Mouse (Mus musculus) heart, postnatal 0 days (tissue): ENCODE measurements around the gene Mrpl19. TPM values are rescaled to one million over a fixed set of nuclear protein-coding genes. Genes with fewer than 3 reads are reported as not detected.
A peak's percentile ranks its signal among the peaks of the same experiment; 100 is the strongest.

Experiments used
- ATAC-seq: fragments of 200-750 bp; cut with Nextera tagmentation; 2 replicates; pipeline ENCODE4 v1.8.0; 2017; ENCODE audit warnings: low read depth, moderate number of reproducible peaks, moderate library complexity; ENCODE audit not compliant: insufficient read depth
- DNase-seq: peaks from one replicate; pipeline ENCODE4 v3.0.0-alpha.2; 2016; ENCODE audit warnings: low spot score
- H3K27ac ChIP-seq: fragments of 300-500 bp; sonication (generic); 2 replicates; pipeline ENCODE4 v1.5.1; 2014; ENCODE audit warnings: low read depth, mild to moderate bottlenecking
- H3K27me3 ChIP-seq: fragments of 300-500 bp; sonication (generic); 2 replicates; pipeline ENCODE4 v1.6.1; 2014; ENCODE audit warnings: low read length, mixed read lengths; ENCODE audit not compliant: control insufficient read depth, insufficient read depth
- H3K36me3 ChIP-seq: fragments of 300-500 bp; sonication (generic); replicated peaks from 2 replicates; pipeline ENCODE4 v1.6.1; 2014; ENCODE audit warnings: low read length, mixed read lengths; ENCODE audit not compliant: control insufficient read depth, insufficient read depth
- H3K4me1 ChIP-seq: fragments of 300-500 bp; sonication (generic); 2 replicates; pipeline ENCODE4 v1.6.1; 2014; ENCODE audit warnings: antibody characterized with exemption; ENCODE audit not compliant: control insufficient read depth, insufficient read depth
- H3K4me2 ChIP-seq: fragments of 300-500 bp; sonication (generic); 2 replicates; pipeline ENCODE4 v1.6.1; 2014; ENCODE audit warnings: low read depth, mild to moderate bottlenecking, low read length, moderate library complexity
- H3K4me3 ChIP-seq: fragments of 300-500 bp; sonication (generic); 2 replicates; pipeline ENCODE4 v1.5.1; 2014; ENCODE audit warnings: low read depth, low read length
- H3K9ac ChIP-seq: fragments of 300-500 bp; sonication (generic); replicated peaks from 2 replicates; pipeline ENCODE4 v1.6.1; 2014; ENCODE audit warnings: low read depth, low read length, mixed read lengths
- H3K9me3 ChIP-seq: fragments of 300-500 bp; sonication (generic); replicated peaks from 2 replicates; pipeline ENCODE4 v1.6.1; 2016; ENCODE audit warnings: low read length; ENCODE audit not compliant: control insufficient read depth
- CTCF ChIP-seq: IDR thresholded peaks from 2 replicates; pipeline ENCODE4 v1.5.1; 2016; ENCODE audit warnings: antibody characterized with exemption, control low read depth, low read depth
- EP300 ChIP-seq: IDR thresholded peaks from 2 replicates; pipeline ENCODE4 v1.6.1; 2016; ENCODE audit warnings: antibody characterized with exemption, low read depth
- WGBS: fragments of 180-500 bp; shearing (Covaris S2); extraction: QIAGEN DNeasy Blood & Tissue Kit; methylation state at CpG from one replicate; pipeline ENCODE4 v1.1.7; 2014; 5-methylcytosine and 5-hydroxymethylcytosine counted together
- polyA plus RNA-seq: library from polyadenylated mRNA; unstranded; fragments of >200 nt; fragmentation: Nextera tagmentation; extraction: Ambion mirVana; gene quantifications from 2 replicates; pipeline ENCODE4 v1.2.1, GENCODE M21; 2015
- total RNA-seq: library from RNA; depleted of rRNA; stranded (reverse); fragments of >200 nt; gene quantifications from 2 replicates; pipeline ENCODE4 v1.2.3, GENCODE M21; 2014; ENCODE audit warnings: low replicate concordance

Mrpl19 gene
- total and polyA plus RNA-seq, 2 experiments from 2014 or later, result 21.4 to 47.3 TPM

DNA sequence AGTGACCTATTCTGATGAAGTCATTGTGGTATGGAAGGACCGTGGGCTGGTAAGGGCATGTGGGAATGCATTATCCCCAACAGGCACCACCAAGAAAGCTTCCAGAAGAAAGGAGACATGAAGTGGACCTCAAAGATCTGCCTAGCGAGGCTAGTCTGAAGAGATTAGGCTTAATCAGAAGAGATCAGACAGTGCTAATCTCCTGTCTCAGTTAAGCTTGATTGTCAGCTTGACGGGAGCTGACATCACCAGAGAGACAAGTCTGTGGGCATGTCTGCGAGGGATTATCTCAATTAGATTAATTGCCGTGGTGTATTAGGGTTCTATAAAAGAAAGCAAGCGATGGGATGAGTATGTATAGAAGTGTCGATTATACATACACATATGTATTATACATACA is 5.4 kb upstream of the Mrpl19 start:
- H3K4me3 ChIP-seq, result no peak overlapping the region
- no peak for DNase-seq

DNA sequence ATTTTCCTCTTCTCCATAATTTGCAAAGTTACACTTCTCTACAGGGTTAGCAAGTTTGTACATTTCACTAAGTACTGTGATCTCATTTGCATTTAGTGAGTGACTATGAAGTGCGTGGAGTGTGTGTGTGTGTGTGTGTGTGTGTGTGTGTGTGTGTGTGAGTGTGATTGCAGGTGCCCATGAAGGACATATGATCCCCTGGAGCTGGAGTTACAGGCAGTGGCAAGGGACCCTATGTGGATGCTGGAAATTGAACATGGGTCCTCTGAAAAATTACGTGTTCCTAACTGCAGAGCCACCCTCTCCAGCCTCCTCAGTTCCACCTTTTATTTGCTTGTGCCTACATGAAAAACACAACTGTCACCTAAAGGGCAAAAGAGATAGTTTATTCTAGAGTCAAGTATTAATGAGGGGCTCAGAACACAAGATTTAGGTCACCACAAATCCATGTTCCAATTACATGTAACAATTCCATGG is 348 bp upstream of the Mrpl19 start:
- peaks cover 9% of the 10 kb centered on the region for H3K4me1 ChIP-seq
- no peak overlapping the region for H3K27ac ChIP-seq
- H3K36me3 ChIP-seq, result peaks cover 26% of the 10 kb centered on the region
- no peak for TF ChIP-seq CTCF
- no peak for TF ChIP-seq EP300
- H3K4me2 ChIP-seq, result peak overlapping the region; percentile 68
- DNase-seq (no peak), ATAC-seq (no peak)
- H3K9ac ChIP-seq, result no peak overlapping the region
- no peaks in the 10 kb centered on the region for H3K9me3 ChIP-seq
- no peaks in the 10 kb centered on the region for H3K27me3 ChIP-seq
- H3K4me3 ChIP-seq, result peak overlapping the region; percentile 88
- 45% methylated on average over 2 of the region's 2 CpGs for WGBS

More for the DNA sequence above, 5.4 kb upstream of the Mrpl19 start:
- no peak for ATAC-seq
- H3K4me1 ChIP-seq, result no peaks in the 10 kb centered on the region
- no peaks in the 10 kb centered on the region for H3K36me3 ChIP-seq
- TF ChIP-seq EP300, result no peak
- TF ChIP-seq CTCF, result no peak
- no peaks in the 10 kb centered on the region for H3K9me3 ChIP-seq
- no peaks in the 10 kb centered on the region for H3K27me3 ChIP-seq
- H3K27ac ChIP-seq, result no peak overlapping the region
- WGBS, result 74% methylated on average over 7 of the region's 7 CpGs
- H3K9ac ChIP-seq, result no peak overlapping the region
- no peak overlapping the region for H3K4me2 ChIP-seq

DNA sequence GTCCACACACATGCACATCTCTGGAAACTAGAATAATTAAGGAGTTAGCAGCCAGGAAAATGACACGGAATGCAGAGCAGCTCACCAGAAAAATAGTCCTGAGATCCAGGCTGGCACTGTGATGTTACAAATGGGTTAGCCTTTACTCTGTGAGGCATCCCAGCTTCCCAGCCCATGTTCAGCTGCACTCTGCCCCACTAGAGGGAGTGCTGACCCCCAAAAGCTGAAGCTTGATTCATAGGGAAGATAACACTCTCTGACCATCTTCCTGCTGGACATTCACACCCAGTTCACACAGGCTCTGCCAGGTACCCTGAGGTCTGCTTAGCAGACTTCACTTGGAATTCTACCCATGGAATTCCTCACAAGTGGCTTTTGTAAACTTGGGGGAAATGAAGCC is 5.5 kb downstream of the Mrpl19 start:
- Histone ChIP-seq H3K9me3 (no peaks in the 10 kb centered on the region), H3K27me3 (no peaks in the 10 kb centered on the region), H3K27ac (no peak overlapping the region), H3K4me2 (no peak overlapping the region), H3K4me1 (peaks cover 9% of the 10 kb centered on the region), H3K9ac (no peak overlapping the region), H3K4me3 (no peak overlapping the region), H3K36me3 (peaks cover 69% of the 10 kb centered on the region)
- no peak for DNase-seq
- TF ChIP-seq EP300 (no peak), CTCF (no peak)
- ATAC-seq, result no peak
- 90% methylated on average over 1 of the region's 1 CpGs for WGBS

- Histone ChIP-seq H3K9me3 (no peaks in the 10 kb centered on the region), H3K4me1 (peaks cover 6% of the 10 kb centered on the region), H3K4me2 (no peak overlapping the region), H3K27ac (no peak overlapping the region), H3K27me3 (no peaks in the 10 kb centered on the region), H3K4me3 (no peak overlapping the region), H3K9ac (no peak overlapping the region), H3K36me3 (peaks cover 69% of the 10 kb centered on the region)
- TF ChIP-seq EP300, result no peak
- no peak for TF ChIP-seq CTCF
- ATAC-seq, result no peak
- DNase-seq, result no peak
- 91% methylated on average over 8 of the region's 8 CpGs for WGBS
Observed at GRCm38 (mm10) chr6:81959866-81960265, 5.9 kb downstream of the Mrpl19 start.

GRCm38 (mm10) chr6:81957992-81958391 is 7.8 kb downstream of the Mrpl19 start:
- H3K4me2 ChIP-seq, result no peak overlapping the region
- H3K4me3 ChIP-seq, result no peak overlapping the region
- H3K27me3 ChIP-seq, result no peaks in the 10 kb centered on the region
- peaks cover 60% of the 10 kb centered on the region for H3K36me3 ChIP-seq
- H3K9ac ChIP-seq, result no peak overlapping the region
- no peak for TF ChIP-seq EP300
- TF ChIP-seq CTCF, result no peak
- WGBS, result 75% methylated on average over 11 of the region's 11 CpGs
- no peaks in the 10 kb centered on the region for H3K4me1 ChIP-seq
- no peak overlapping the region for H3K27ac ChIP-seq
- no peak for ATAC-seq
- no peak for DNase-seq
- H3K9me3 ChIP-seq, result no peaks in the 10 kb centered on the region

GRCm38 (mm10) chr6:81956399-81956798 is 9.4 kb downstream of the Mrpl19 start:
- no peak for ATAC-seq
- H3K36me3 ChIP-seq, result peaks cover 60% of the 10 kb centered on the region
- no peak for DNase-seq

More at GRCm38 (mm10) chr6:81956399-81956798, 9.4 kb downstream of the Mrpl19 start:
- no peak overlapping the region for H3K4me3 ChIP-seq
- WGBS, result 93% methylated on average over 4 of the region's 4 CpGs
- no peaks in the 10 kb centered on the region for H3K9me3 ChIP-seq
- H3K27ac ChIP-seq, result no peak overlapping the region
- H3K27me3 ChIP-seq, result no peaks in the 10 kb centered on the region
- no peak overlapping the region for H3K9ac ChIP-seq
- H3K4me1 ChIP-seq, result no peaks in the 10 kb centered on the region
- no peak; the same call in 1 of the 2 replicates for TF ChIP-seq CTCF
- TF ChIP-seq EP300, result no peak
- no peak overlapping the region for H3K4me2 ChIP-seq
